Mouse (Mus musculus): ENCODE measurements around the gene Dolk.

GRCm38 (mm10) chr2:30261921-30262839, 24.0 kb downstream of the Dolk start:
- TF ChIP-seq CTCF (IDR thresholded peaks at IDR 0.05; ENCODE audit: low read depth, low read length) (no peak), POLR2A (IDR thresholded peaks at IDR 0.05; ENCODE audit: borderline replicate concordance, low read depth, low read length) (no peak)

Data from bone marrow macrophage, adult 2 months (primary cell).